Mouse (Mus musculus) ES-E14 (cell line): ENCODE measurements around the gene Hist1h2ak.
"Not testable (repeated sequence)": the region's sequence is repeated elsewhere in the genome, so short reads cannot be mapped to it uniquely, and the experiment has no call there.

ENCODE experiments used
- HCFC1 ChIP-seq: IDR thresholded peaks from 2 replicates; pipeline ENCODE4 v1.6.1; 2012; ENCODE audit warnings: low read length, inconsistent platforms, borderline replicate concordance; ENCODE audit not compliant: insufficient read depth
- MAFK ChIP-seq: IDR thresholded peaks from 2 replicates; pipeline ENCODE4 v1.6.1; 2014; ENCODE audit warnings: mild to moderate bottlenecking, low read depth, low read length, inconsistent platforms; ENCODE audit not compliant: insufficient read depth
- ZC3H11A ChIP-seq: IDR thresholded peaks from 2 replicates; pipeline ENCODE4 v1.6.1; 2012; ENCODE audit warnings: low read depth, mild to moderate bottlenecking, inconsistent platforms, low read length, borderline replicate concordance
- ZNF384 ChIP-seq: IDR thresholded peaks from 2 replicates; pipeline ENCODE4 v1.6.1; 2012; ENCODE audit warnings: low read depth, low read length, inconsistent platforms

DNA sequence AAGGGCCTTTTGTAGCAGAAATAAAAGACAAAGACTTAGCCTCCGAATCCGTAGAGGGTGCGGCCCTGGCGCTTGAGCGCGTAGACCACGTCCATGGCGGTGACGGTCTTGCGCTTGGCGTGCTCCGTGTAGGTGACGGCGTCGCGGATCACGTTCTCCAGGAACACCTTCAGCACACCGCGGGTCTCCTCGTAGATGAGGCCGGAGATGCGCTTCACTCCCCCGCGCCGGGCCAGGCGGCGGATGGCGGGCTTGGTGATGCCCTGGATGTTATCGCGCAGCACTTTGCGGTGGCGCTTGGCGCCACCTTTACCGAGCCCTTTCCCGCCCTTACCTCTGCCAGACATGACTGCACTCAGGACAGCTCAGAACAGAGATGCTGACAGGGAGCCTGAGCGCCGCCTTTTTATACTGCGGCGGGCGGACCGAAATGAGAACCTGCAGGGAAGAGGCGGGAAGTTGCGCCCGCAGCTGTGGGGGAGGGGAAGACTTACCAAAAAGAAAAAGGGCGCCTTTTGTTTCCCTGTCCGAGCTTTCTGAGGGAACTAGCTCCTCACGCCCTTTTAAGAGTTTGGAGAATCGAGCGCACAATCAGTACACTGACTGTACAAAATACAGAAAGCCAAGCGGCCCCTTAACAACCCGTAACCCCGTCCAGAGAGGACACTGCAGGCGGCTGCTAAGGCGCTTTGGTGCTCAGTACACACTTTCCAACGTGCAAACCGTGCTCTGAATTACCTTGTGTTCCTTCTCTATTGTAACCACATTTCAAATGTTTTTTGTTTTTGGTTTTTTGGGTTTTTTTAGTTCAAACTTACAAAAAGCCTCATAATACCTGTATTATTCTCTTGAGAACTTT, 3.2 kb downstream of the Hist1h2ak start, which contains the start of gene Hist1h4k:
- peak; percentile 59; the same call in 1 of the 2 replicates for TF ChIP-seq HCFC1
- TF ChIP-seq ZC3H11A, MAFK, ZNF384: not testable (repeated sequence)
